Mouse (Mus musculus): ENCODE measurements at regions not wholly inside any gene's neighbourhood (a gene's known extent, or its start where the extent isn't known, plus 50 kb on each side); places are given as distances from the start of the nearest gene placed in this dataset.
A peak's percentile ranks its signal among the peaks of the same experiment; 100 is the strongest.

DNA sequence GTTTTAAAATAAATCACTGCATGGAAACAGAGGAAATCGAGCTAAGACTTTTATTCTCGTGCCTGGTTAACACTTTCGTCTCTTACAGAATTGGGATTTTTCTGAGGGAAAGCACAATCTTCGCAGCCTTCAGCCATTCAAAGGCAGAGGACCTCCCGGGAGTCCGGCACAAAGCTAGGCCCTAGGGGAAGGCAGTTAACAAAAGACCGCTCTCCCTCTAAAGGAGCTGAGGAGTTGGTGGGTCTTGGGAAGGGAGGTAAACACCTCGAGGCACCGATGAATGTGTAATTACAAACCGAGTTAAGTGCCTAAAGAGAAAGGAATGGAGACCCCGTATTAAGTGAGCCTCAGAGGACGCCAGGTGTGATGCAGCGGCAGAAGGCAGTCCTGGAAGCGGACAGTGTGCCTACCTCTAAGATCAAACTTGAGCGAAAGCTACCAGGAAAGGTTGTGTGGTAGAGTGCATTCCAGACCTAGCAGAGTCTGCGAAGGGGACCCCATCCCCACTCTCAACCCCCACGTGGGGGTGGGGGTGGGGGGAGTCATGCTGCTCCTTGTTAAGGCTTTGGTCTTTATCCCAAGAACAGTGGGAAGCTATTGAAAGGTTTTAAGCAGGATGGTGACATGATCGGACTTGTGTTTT lies 58.9 kb upstream of the Efna5 start:
- TF ChIP-seq CTCF (conservative IDR thresholded peaks at IDR 0.05; ENCODE audit: low read length) (no peak), NANOG (IDR thresholded peaks at IDR 0.05; ENCODE audit: borderline replicate concordance, low read length) (0 out of 2 replicates have a peak, but pooled peaks have one; percentile 59)

Measured in E14TG2a.4 (cell line).